Mouse (Mus musculus) lung, adult 2 months (tissue): ENCODE measurements around the gene Areg.

ENCODE experiments used
- CTCF ChIP-seq: fragments of 200-500 bp; IDR thresholded peaks from 2 replicates; pipeline ENCODE4 v1.5.1; 2011; ENCODE audit warnings: mild to moderate bottlenecking, low read length, control low read depth; ENCODE audit not compliant: insufficient read depth
- POLR2A ChIP-seq: fragments of 200-500 bp; IDR thresholded peaks from 2 replicates; pipeline ENCODE4 v1.6.1; 2011; ENCODE audit warnings: low read depth, mild to moderate bottlenecking, control low read depth, low read length, borderline replicate concordance; ENCODE audit errors: extremely low read depth

- TF ChIP-seq CTCF (no peak), POLR2A (no peak)
These were observed 7.6 kb downstream of the Areg start for GRCm38 (mm10) chr5:91147001-91147400.
